Mouse (Mus musculus) ZHBTc4 (cell line): ENCODE results near the gene AC161166.1.

ENCODE experiments used
- DNase-seq: peaks from one replicate; pipeline ENCODE4 v3.0.0-alpha.2; 2011; ENCODE audit warnings: low read depth, low spot score

Gene AC161166.1

GRCm38 (mm10) chr7:24486654-24487130, 25.6 kb downstream of the AC161166.1 start:
- no peak for DNase-seq

- DNase-seq: no peak
Measured at GRCm38 (mm10) chr7:24485481-24485880, 26.8 kb downstream of the AC161166.1 start.

GRCm38 (mm10) chr7:24483291-24483690, 29.0 kb downstream of the AC161166.1 start:
- peak; percentile 62 for DNase-seq

- DNase-seq: no peak
Measured at GRCm38 (mm10) chr7:24482208-24483020, 29.8 kb downstream of the AC161166.1 start.

- DNase-seq: peak; percentile 94
Measured at GRCm38 (mm10) chr7:24481474-24482207, 30.6 kb downstream of the AC161166.1 start, which contains the start of gene Cadm4. Cadm4 (plus strand) TSS chr7:24482023.

- no peak for DNase-seq
Measured at GRCm38 (mm10) chr7:24480986-24481473, 31.2 kb downstream of the AC161166.1 start.

GRCm38 (mm10) chr7:24480121-24480941, 31.9 kb downstream of the AC161166.1 start:
- DNase-seq: no peak

- DNase-seq: no peak
Measured at GRCm38 (mm10) chr7:24479685-24480084, 32.6 kb downstream of the AC161166.1 start.

GRCm38 (mm10) chr7:24478911-24479310, 33.3 kb downstream of the AC161166.1 start:
- DNase-seq: no peak

GRCm38 (mm10) chr7:24476856-24477255, 35.4 kb downstream of the AC161166.1 start:
- no peak for DNase-seq

GRCm38 (mm10) chr7:24476338-24476737, 35.9 kb downstream of the AC161166.1 start:
- DNase-seq: no peak

GRCm38 (mm10) chr7:24474811-24475506, 37.3 kb downstream of the AC161166.1 start:
- DNase-seq: peak; percentile 52

GRCm38 (mm10) chr7:24473913-24474529, 38.2 kb downstream of the AC161166.1 start:
- DNase-seq: peak; percentile 86

GRCm38 (mm10) chr7:24472937-24473336, 39.3 kb downstream of the AC161166.1 start:
- peak; percentile 83 for DNase-seq

- no peak for DNase-seq
Measured at GRCm38 (mm10) chr7:24472442-24472841, 39.8 kb downstream of the AC161166.1 start.

- DNase-seq: no peak
Measured at GRCm38 (mm10) chr7:24470356-24470755, 41.9 kb downstream of the AC161166.1 start.

GRCm38 (mm10) chr7:24469126-24469525, 43.1 kb downstream of the AC161166.1 start:
- DNase-seq: peak; percentile 81

GRCm38 (mm10) chr7:24467886-24468285, 44.4 kb downstream of the AC161166.1 start:
- no peak for DNase-seq

GRCm38 (mm10) chr7:24466835-24467234, 45.4 kb downstream of the AC161166.1 start:
- DNase-seq: no peak
